Mouse (Mus musculus) small intestine, adult 2 months (tissue): Measurements from ENCODE around the gene St3gal5.

Experiments
- CTCF ChIP-seq: fragments of 200-500 bp; IDR thresholded peaks from 2 replicates; pipeline ENCODE4 v1.5.1; 2012; ENCODE audit warnings: low read depth, mild to moderate bottlenecking, control low read depth, inconsistent platforms, low read length, moderate library complexity, mixed read lengths; ENCODE audit not compliant: insufficient replicate concordance, insufficient read length; ENCODE audit errors: extremely low read depth
- POLR2A ChIP-seq: fragments of 200-500 bp; IDR thresholded peaks from 2 replicates; pipeline ENCODE4 v1.6.1; 2012; ENCODE audit warnings: low read depth, mild to moderate bottlenecking, control low read depth, inconsistent platforms, low read length, moderate library complexity

- no peak for TF ChIP-seq CTCF
- no peak for TF ChIP-seq POLR2A
These were observed 92.7 kb downstream of the St3gal5 start for GRCm38 (mm10) chr6:72190120-72190519.
